Mouse (Mus musculus): ENCODE data around the gene Bcl2.

DNA sequence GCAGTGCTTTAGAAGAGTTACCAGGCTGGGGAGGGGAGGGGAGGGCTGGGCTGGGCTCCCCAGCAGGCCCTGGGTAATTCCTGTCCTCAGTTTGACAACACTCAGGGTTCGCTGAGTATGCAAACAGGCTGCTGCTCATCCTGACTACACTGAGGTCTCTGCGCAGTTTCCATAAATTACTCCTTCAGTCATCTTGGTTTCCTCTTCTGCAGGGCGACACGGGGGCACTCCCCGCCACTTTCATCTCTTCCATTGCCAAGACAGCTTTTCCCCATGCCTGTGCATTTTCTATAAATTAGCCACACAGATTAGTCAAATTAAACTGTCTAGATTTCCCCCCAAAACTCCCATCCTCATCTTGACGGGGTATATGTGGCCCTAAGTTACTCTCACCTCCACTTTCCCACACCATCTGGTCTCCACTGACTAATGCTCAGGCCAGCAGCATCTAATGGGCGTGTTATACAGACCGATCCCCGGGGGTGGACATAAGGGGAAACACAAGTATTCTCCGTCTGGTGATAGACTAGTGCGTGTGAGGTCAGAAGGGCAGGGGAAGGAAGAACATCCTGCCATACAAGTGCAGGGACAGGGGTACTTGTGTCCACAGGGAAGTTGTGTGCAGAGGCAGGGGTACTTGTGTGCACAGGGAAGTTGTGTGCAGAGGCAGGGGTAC lies 152.9 kb downstream of the Bcl2 start:
- no peak for TF ChIP-seq CTCF (IDR thresholded peaks at IDR 0.05; ENCODE audit: low read depth, low read length)
- TF ChIP-seq TAL1 (conservative IDR thresholded peaks at IDR 0.05; ENCODE audit: low read depth, low read length): no peak

Data from G1E (cell line).